12 mouse cellular contexts compared by ENCODE assay signal in genomic region chr13:53230446-53231161, GRCm38 (mm10). TPM values are rescaled to one million over a fixed set of nuclear protein-coding genes. Genes with fewer than 3 reads are reported as not detected.
A peak's percentile ranks its signal among the peaks of the same experiment; 100 is the strongest.
DNase-seq lines count a peak whose midpoint lies in the region; ATAC-seq and TF ChIP-seq lines count a peak whose summit lies in the region.
"Had no signal": no experiment of that assay in that cellular context is flagged by ENCODE, and none has a peak within 500 bp of the region (broad histone marks: within the 10 kb centered on the region; RNA-seq: fewer than 3 reads in every experiment).

No protein-coding gene starts in this region.

- peak overlapping the region; percentile 91 for H3K27ac ChIP-seq in hindbrain, embryonic 10.5 days
- H3K27ac ChIP-seq in hindbrain, postnatal 0 days = no peak overlapping the region
- H3K27ac ChIP-seq: macrophage had no signal

- TF ChIP-seq CTCF in hindbrain, postnatal 0 days (IDR thresholded peaks at IDR 0.05; ENCODE audit: low read depth) = no peak

- no peak overlapping the region for H3K9ac ChIP-seq in hindbrain, postnatal 0 days (replicated peaks; ENCODE audit: low read length)

- 81% methylated on average over 18 of the region's 18 CpGs for WGBS in hindbrain, embryonic 10.5 days
- 69% methylated on average over 18 of the region's 18 CpGs for WGBS in hindbrain, postnatal 0 days

- intact Hi-C loops in left cerebral cortex, postnatal 36 days (cut with DNase I) = no loop called here

- peaks cover 3% of the 10 kb centered on the region; the same call in 1 of the 2 replicates for H3K36me3 ChIP-seq in hindbrain, embryonic 10.5 days
- no peaks in the 10 kb centered on the region for H3K36me3 ChIP-seq in hindbrain, postnatal 0 days (ENCODE audit: insufficient read depth, low read length)

- ATAC-seq in hindbrain, postnatal 0 days = no peak

- no peak overlapping the region for H3K4me3 ChIP-seq in hindbrain, embryonic 10.5 days
- no peak overlapping the region for H3K4me3 ChIP-seq in hindbrain, postnatal 0 days (ENCODE audit: low read length)

- no peak overlapping the region for H3K4me2 ChIP-seq in hindbrain, postnatal 0 days (ENCODE audit: low read depth, low read length)

- H3K9me3 ChIP-seq in hindbrain, embryonic 10.5 days = peaks cover 12% of the 10 kb centered on the region; the same call in 1 of the 2 replicates
- H3K9me3 ChIP-seq in hindbrain, postnatal 0 days (ENCODE audit: low read length) = no peaks in the 10 kb centered on the region

- H3K4me1 ChIP-seq in hindbrain, embryonic 10.5 days (replicated peaks) = peaks cover 56% of the 10 kb centered on the region
- H3K4me1 ChIP-seq in hindbrain, postnatal 0 days (ENCODE audit: insufficient read depth, low read length) = peaks cover 11% of the 10 kb centered on the region; the same call in 1 of the 2 replicates

- no peak for DNase-seq in hindbrain, embryonic 10.5 days (ENCODE audit: low spot score)
- no peak for DNase-seq in hindbrain, postnatal 0 days (ENCODE audit: low spot score)
- peak; percentile 41 for DNase-seq in Muller cell, postnatal 12 days (ENCODE audit: inconsistent ontology term)
- DNase-seq in fibroblast of lung, adult 2 months (ENCODE audit: low read depth) = peak; percentile 69
- DNase-seq in left cerebral cortex, postnatal 36 days (ENCODE audit: low spot score in 2 of 2) = peak; percentile 23 to 31
- no peak for DNase-seq in layer of hippocampus, adult 11-12 months (ENCODE audit: low spot score)
- no peak for DNase-seq in layer of hippocampus, postnatal 25 days (ENCODE audit: extremely low spot score in 1 of 2, low spot score in 1 of 2)
- no peak for DNase-seq in cerebellum, postnatal 4 days (ENCODE audit: low spot score in 2 of 2)
- DNase-seq: cerebellum, adult 18-20 months; kidney, postnatal 25 days had no signal

- H3K27me3 ChIP-seq in hindbrain, embryonic 10.5 days (ENCODE audit: insufficient read depth, poor library complexity, severe bottlenecking) = 0 out of 2 replicates have a peak, but pooled peaks cover 7% of the 10 kb centered on the region
- no peaks in the 10 kb centered on the region for H3K27me3 ChIP-seq in hindbrain, postnatal 0 days (ENCODE audit: insufficient read depth, low read length)

RNA-seq across cellular contexts. Expression of gene Ror2, which starts 55.3 kb away (rescaled TPM):
- polyA plus RNA-seq in hindbrain, embryonic 10.5 days (2016; fragmentation: Nextera tagmentation; extraction: Ambion mirVana) = 13.5 and 16.9 TPM in 2 replicates
- total RNA-seq in hindbrain, postnatal 0 days (2014; rRNA removed) = 7.0 and 7.5 TPM in 2 replicates
- 2.1 and 2.5 TPM in 2 replicates for polyA plus RNA-seq in hindbrain, postnatal 0 days (2015; fragmentation: Nextera tagmentation; extraction: Ambion mirVana)
- 1 to 10 TPM; 1.3 to 1.5 TPM for total RNA-seq in left cerebral cortex, postnatal 36 days (2021)
- total RNA-seq in layer of hippocampus, postnatal 25 days (2021) = 1 to 10 TPM in 1 of 2 experiments, under 1 TPM in 1; 0.86 to 1.1 TPM
- total RNA-seq: MEL had no signal
- polyA plus RNA-seq: macrophage had no signal

Comparison
In these comparisons a context has a peak if more than half of its experiments do, and no peak if none do; other contexts are left out.
1. DNase-seq: peak in Muller cell, postnatal 12 days (single experiment), fibroblast of lung, adult 2 months (single experiment) and left cerebral cortex, postnatal 36 days (2 of 2); none in hindbrain, embryonic 10.5 days (single experiment), hindbrain, postnatal 0 days (single experiment), layer of hippocampus, adult 11-12 months (single experiment), layer of hippocampus, postnatal 25 days (0 of 2) and cerebellum, postnatal 4 days (0 of 2).